Mouse (Mus musculus): ENCODE results near the gene Pmepa1. TPM values are rescaled to one million over a fixed set of nuclear protein-coding genes. Genes with fewer than 3 reads are reported as not detected.

Gene Pmepa1
- total RNA-seq, 2 experiments from 2014 or later: 53.4 to 58.5 TPM

DNA sequence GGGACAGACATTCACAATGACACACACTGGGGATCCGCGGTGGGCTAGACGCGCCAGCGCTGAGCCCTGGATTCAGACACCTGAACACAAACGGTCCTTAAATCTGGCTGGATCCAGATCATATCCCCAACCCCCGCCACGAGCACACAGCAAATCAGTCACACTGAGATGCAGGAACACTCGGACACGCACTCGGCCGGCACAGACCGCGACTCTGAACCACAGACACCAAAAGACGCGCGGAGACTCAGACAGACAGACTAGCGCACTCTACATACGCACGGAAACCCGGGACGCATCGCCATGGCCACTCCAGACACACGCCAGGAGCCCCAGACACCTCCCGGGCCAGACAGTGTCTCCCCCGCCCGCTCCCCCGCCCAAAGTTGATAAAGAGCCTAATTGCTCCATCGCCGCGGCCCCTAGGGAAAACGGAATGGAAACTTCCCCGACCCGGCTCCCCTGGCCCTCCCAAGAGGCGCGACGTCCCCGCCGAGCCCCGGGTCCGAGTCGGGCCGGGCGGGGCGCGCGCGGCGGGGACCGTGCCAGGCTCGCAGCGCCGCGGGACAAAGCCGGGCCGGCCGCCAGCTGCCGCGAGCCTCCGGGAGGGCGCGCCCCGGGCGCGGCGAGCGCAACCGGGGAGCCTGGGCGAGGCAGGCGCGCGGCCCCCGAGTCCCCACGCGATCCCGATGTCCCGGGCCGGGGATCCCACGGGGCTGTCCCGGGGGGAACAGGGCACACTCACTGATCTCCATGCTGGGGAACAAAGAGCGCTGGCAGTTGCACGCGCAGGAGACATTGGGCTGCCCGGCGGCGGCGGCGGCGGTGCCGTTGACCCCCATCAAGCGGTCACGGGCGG is 761 bp downstream of the Pmepa1 start:
- Histone ChIP-seq H3K27ac (peak overlapping the region; percentile 84), H3K4me3 (peak overlapping the region; percentile 78)
- peak; percentile 39 to 41 for DNase-seq (ENCODE audit: extremely low spot score in 1 of 2, low spot score in 2 of 2)
- TF ChIP-seq CTCF (IDR thresholded peaks at IDR 0.05): no peak
- intact Hi-C loops (cut with DNase I): loop anchor here (1.0 to 2.0 kb wide), 6 partner anchors 25 to 177 kb away; no protein-coding TSS in a partner anchor

DNA sequence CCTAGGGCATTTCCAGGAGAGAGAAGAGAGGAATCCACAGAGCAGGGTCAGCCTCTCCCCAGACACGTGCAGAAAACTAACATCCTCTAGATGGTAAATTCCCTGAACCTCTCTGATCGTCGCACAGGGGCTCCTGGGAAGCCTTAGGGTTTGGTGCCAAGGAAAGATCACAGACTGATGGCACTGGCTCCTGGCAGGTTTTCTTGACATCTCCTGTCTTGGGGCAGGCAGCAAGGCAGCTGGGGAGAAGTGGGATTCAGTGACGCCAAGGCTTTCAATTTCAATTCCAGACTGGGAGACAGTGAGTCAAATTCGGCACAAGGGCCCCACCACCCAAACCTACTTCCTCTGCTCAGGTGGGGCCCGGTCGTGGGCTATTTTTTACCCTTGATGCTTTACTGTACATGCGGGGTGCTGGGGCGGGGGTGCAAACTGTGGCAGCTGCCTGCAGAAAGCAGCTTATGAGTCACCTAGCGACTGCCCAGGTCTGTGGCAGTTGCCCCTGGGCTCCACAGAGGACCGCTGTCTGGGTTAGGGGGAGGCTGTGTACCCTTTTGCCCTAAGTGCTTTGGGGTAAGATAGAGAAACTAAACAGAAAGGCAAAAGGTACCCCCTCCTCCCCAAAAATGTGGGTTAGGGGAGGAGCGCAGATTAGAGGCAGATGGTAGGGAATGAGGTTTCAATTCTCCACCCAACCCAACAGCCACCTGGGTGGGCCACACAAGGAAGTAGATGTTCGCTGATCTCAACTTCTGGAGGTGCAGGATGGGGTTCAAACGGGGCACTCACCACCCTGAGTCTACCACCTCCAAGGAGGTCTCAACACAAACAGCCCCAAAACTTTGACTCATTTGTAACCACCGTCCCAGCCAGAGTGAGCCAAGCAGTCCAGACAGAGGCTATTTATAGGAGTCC is 1.6 kb downstream of the Pmepa1 start:
- Histone ChIP-seq H3K27ac (peak overlapping the region; percentile 84), H3K4me3 (peak overlapping the region; percentile 78)
- intact Hi-C loops (cut with DNase I): loop anchor here (1.0 to 2.0 kb wide), 3 partner anchors 24 to 72 kb away; no protein-coding TSS in a partner anchor
- DNase-seq (ENCODE audit: extremely low spot score in 1 of 2, low spot score in 2 of 2): peak; percentile 32 to 42
- TF ChIP-seq CTCF (IDR thresholded peaks at IDR 0.05): no peak

DNA sequence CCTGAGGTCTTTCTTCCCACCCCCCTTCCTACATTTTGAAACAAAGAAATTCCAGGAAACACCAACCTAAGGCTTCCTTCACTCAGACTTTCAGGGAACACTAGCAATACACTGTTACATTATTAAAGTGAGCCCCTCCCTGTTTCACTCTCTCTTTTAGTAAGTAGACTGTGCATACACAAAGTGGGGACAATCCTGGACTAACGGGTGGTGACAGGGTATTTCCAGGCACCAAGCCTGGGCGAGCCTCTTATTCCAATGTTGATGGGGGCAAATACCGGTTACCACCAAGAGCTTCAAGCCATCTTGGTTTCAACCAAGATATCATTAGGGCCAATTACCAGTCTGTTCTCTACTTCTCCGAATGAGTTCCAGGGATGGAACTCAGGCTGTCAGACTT is 2.4 kb downstream of the Pmepa1 start:
- TF ChIP-seq CTCF (IDR thresholded peaks at IDR 0.05): no peak
- Histone ChIP-seq H3K4me3 (peak overlapping the region; percentile 78), H3K27ac (no peak overlapping the region)
- intact Hi-C loops (cut with DNase I): loop anchor here (2.0 kb wide), 2 partner anchors 23 to 73 kb away; no protein-coding TSS in a partner anchor
- no peak for DNase-seq (ENCODE audit: extremely low spot score in 1 of 2, low spot score in 2 of 2)

DNA sequence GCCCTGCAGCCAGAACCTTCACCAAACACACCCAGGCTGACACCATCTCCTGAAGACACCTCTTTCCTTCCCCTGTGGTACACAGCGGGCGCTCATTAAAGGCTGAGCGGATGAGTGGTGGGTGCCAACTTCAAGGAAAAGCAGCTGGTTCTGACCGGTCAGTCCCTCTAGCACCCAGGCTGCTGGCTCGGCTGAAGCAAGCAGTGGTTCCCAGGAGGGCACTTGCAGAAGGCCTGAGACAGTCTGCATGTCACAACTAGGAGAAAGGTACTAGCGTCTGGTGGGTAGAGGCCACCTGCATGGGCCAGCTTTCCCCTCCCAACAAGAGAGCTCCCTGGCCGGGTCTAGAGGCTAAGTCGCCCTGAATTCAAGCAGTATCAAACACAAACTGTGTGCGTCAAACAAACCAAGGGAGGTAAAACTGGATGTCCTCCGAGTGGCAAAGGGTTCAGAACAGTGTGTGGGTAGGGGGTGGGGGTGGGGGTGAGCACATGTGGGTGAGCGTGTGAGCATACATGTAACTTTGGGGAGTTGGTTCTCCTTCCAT is 3.9 kb downstream of the Pmepa1 start:
- no peak for TF ChIP-seq CTCF (IDR thresholded peaks at IDR 0.05)
- intact Hi-C loops (cut with DNase I): no loop called here
- no peak for DNase-seq (ENCODE audit: extremely low spot score in 1 of 2, low spot score in 2 of 2)
- no peak overlapping the region for H3K27ac ChIP-seq
- H3K4me3 ChIP-seq: no peak overlapping the region

DNA sequence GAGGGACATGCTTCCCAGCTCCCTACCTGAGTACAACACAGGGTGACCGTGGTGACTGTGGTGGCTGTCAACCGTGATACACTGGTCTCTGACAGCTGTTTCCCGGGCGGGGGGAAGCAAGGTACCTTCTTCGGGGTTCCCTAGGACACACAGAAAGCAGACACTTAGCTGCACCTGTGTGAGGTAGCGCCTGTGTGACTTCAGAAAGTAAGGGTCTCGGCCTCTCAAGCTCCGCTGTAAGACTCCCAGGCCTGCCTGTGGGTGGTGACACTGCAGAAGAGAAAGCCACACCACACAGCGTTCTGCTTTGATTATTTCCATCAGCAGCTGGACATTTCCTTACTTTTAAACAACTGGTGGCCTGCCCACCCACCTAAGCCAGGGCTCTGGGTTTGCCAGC is 4.8 kb downstream of the Pmepa1 start:
- intact Hi-C loops (cut with DNase I): no loop called here
- no peak for DNase-seq (ENCODE audit: extremely low spot score in 1 of 2, low spot score in 2 of 2)
- TF ChIP-seq CTCF (IDR thresholded peaks at IDR 0.05): no peak
- Histone ChIP-seq H3K4me3 (no peak overlapping the region), H3K27ac (no peak overlapping the region)

DNA sequence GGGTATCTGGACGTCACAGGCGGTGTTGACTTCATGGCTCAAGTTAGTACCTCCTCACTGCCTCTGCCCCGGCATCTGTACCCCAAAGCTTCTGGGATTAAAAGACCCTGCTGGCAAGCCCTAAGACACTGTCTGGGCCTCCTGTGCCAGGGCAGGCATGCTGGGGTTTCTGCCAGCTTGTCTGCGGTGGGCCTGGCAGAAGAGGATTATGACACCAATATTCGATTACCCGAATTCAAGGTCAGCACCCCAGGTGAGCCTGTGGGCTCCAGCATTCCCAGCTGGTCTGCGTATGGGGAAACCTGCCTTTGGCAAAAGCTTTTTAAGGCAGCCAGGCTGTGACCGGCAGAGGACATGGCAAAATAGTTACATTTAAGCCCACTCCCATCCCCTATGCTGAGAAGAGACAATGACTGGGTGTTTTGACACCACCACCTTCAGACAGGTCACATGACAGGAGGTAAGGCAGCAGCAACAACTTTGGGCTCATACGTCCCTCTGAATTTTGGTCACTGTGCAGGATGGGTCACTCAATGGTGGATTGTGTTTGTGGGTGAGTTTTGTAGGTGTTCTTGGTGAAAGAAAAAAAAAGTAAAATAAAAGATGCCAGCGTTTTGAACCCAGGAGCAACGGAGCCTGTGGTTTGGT is 5.6 kb downstream of the Pmepa1 start:
- H3K27ac ChIP-seq: no peak overlapping the region
- DNase-seq (ENCODE audit: extremely low spot score in 1 of 2, low spot score in 2 of 2): no peak
- intact Hi-C loops (cut with DNase I): no loop called here
- TF ChIP-seq CTCF (IDR thresholded peaks at IDR 0.05): no peak
- no peak overlapping the region for H3K4me3 ChIP-seq

DNA sequence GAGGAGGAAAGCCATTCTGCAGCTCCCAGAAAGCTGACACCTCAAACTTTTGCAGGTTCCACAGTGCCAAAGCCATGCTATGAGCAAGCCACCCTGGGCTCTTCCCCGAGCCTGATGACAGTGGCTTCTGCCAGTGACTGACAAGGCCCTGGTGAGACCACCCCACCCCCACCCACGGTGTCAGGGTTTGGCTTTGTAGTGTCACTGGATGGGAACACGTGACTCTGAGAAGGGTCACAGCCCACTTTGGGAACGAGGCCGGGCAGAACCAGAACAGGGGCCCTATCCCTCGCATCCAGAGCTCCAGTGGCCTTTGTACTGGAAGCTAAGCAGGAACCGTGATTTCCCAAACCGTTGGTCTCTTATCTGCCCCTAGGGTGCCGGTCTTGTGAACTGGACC is 6.1 kb downstream of the Pmepa1 start:
- no peak overlapping the region for H3K4me3 ChIP-seq
- intact Hi-C loops (cut with DNase I): no loop called here
- no peak for DNase-seq (ENCODE audit: extremely low spot score in 1 of 2, low spot score in 2 of 2)

DNA sequence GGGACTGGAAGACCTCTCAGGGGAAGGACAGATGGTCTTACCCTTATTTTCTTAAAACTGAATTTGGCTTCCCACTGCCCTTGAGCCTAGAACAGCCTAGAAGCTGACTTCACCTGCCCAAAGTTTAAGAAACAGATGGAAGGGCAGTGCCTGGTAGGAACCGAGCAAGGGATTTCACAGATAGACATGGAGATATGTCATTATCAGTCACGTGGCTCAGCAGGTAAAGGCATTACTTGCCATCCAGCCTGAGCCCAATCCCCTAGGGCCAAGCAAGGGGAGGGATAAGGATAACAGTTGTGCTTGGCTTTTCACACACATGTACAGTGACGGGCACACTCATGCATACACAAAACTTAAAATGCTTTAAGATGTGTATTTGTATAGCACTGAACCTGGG is 8.8 kb downstream of the Pmepa1 start:
- intact Hi-C loops (cut with DNase I): no loop called here

More for the DNA sequence above, 6.1 kb downstream of the Pmepa1 start:
- TF ChIP-seq CTCF (IDR thresholded peaks at IDR 0.05): no peak
- H3K27ac ChIP-seq: no peak overlapping the region

DNA sequence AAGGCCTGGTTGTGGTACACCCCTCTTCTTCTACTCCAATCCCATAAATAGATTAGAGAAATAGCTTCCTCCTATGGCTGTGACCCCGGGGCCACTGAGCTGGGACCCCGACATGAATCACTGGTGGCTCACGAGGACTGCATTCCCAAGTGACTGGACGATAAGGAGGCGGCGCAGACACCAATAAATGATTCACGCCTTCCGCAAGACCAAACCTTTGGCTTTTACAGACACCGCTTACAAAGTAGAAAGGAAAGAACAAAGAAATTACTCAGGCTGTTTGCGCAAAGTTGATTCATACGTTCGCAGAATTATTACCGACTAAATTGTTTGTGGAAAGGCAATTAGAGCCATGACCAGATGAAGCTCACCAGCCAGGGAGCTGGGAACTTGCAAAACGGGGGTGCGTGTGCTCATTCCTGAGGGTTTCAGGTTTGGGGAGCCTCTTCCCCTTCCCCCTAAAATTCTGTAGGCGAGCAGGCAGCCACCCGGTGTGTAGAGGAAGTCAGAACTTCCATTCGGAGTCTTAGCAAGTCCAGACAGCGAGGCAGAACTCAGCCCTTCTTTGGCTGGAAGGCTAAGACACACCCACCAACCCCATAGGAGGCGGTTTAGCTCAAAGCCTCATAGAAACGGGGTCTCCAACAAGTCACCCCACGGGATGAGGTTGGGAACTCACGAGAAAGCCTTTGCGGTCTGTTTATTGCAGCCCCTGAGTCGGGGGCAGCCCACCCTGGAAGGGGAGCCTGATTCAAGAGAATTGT is 9.8 kb downstream of the Pmepa1 start:
- intact Hi-C loops (cut with DNase I): no loop called here
- TF ChIP-seq CTCF (IDR thresholded peaks at IDR 0.05): no peak
- Histone ChIP-seq H3K27ac (no peak overlapping the region), H3K4me3 (no peak overlapping the region)
- DNase-seq (ENCODE audit: extremely low spot score in 1 of 2, low spot score in 2 of 2): no peak

More for the DNA sequence above, 8.8 kb downstream of the Pmepa1 start:
- no peak overlapping the region for H3K4me3 ChIP-seq
- no peak for DNase-seq (ENCODE audit: extremely low spot score in 1 of 2, low spot score in 2 of 2)
- no peak for TF ChIP-seq CTCF (IDR thresholded peaks at IDR 0.05)
- no peak overlapping the region for H3K27ac ChIP-seq

DNA sequence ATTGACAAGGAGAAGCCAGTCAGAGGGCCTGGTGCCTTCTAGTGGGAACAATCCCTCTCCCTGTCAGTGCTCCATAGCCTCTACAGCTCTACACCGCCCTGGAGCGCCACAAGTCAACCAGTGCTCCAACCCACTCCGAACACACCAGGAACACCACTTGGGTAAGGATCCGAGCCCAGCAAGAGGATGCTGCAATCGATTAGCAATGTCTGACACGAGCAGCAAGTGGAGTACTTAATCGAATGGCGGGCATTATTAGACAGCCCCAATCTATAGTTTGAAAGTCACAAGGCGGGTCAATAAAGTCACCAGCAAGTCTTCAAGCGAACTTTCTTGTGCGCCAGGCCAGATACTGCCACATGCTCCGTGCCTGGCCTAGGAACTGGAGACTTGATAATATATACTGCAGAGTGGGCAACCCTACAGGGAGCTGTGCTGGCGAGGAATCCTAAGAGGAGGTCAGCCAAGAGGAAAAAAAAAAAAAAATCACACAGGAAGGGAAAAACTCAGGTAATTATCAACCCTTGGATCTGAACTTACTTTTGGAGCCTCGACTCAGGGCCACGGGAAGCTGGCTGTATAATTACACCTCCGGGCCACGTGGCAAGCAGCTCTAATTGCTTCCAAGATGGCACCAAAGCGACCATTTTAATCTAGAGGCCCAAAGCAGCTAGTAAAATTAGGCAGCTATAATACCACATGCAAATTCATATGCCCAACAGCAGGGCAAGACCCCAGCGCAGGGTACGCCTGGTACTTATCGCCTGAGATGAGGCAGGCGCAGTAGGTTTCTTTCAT is 10.7 kb downstream of the Pmepa1 start:
- H3K27ac ChIP-seq: no peak overlapping the region
- no peak for TF ChIP-seq CTCF (IDR thresholded peaks at IDR 0.05)
- intact Hi-C loops (cut with DNase I): no loop called here

More for the DNA sequence above, 10.7 kb downstream of the Pmepa1 start:
- DNase-seq (ENCODE audit: extremely low spot score in 1 of 2, low spot score in 2 of 2): no peak
- H3K4me3 ChIP-seq: no peak overlapping the region
